Mouse (Mus musculus): ENCODE data around the gene Tmem208. TPM values are rescaled to one million over a fixed set of nuclear protein-coding genes. Genes with fewer than 3 reads are reported as not detected.

Gene Tmem208
- polyA plus RNA-seq, 1 experiment: 116 TPM

GRCm38 (mm10) chr8:105348450-105349095 lies 22.4 kb downstream of the Tmem208 start, which contains the start of gene Slc9a5:
TSS of gene Slc9a5 (plus strand) at chr8:105348843.
- under 1% methylated on average over 34 of the region's 34 CpGs for WGBS
- no peak for DNase-seq
- Histone ChIP-seq H3K27ac (ENCODE audit: insufficient read depth, low read depth, low read length) (peak within 1 kb of the TSS; percentile 73), H3K4me1 (ENCODE audit: control insufficient read depth, insufficient read depth, low read length) (no peaks in the 10 kb centered on the region; the same call in 1 of the 2 replicates), H3K36me3 (ENCODE audit: control insufficient read depth, insufficient read depth, low read length) (no peaks in the 10 kb centered on the region), H3K4me3 (ENCODE audit: insufficient read depth, low read depth, low read length) (peak within 1 kb of the TSS; percentile 85), H3K27me3 (replicated peaks; ENCODE audit: control insufficient read depth, insufficient read depth, low read length) (no peaks in the 10 kb centered on the region)
- TF ChIP-seq CTCF (conservative IDR thresholded peaks at IDR 0.05; ENCODE audit: insufficient read depth, insufficient read length, low read depth, low read length) (no peak), POLR2A (IDR thresholded peaks at IDR 0.05; ENCODE audit: low read depth, low read length) (no peak)

- no peaks in the 10 kb centered on the region for H3K36me3 ChIP-seq (ENCODE audit: control insufficient read depth, insufficient read depth, low read length)
- no peak overlapping the region for H3K27ac ChIP-seq (ENCODE audit: insufficient read depth, low read depth, low read length)
- no peak for DNase-seq
- peak overlapping the region; percentile 64 for H3K4me3 ChIP-seq (ENCODE audit: insufficient read depth, low read depth, low read length)
- no peaks in the 10 kb centered on the region for H3K27me3 ChIP-seq (replicated peaks; ENCODE audit: control insufficient read depth, insufficient read depth, low read length)
- no peaks in the 10 kb centered on the region; the same call in 1 of the 2 replicates for H3K4me1 ChIP-seq (ENCODE audit: control insufficient read depth, insufficient read depth, low read length)
- 4% methylated on average over 48 of the region's 48 CpGs for WGBS
- TF ChIP-seq POLR2A (IDR thresholded peaks at IDR 0.05; ENCODE audit: low read depth, low read length) (no peak), CTCF (conservative IDR thresholded peaks at IDR 0.05; ENCODE audit: insufficient read depth, insufficient read length, low read depth, low read length) (no peak)
Observed at GRCm38 (mm10) chr8:105349096-105349771, 23.1 kb downstream of the Tmem208 start.

- Histone ChIP-seq H3K4me3 (ENCODE audit: insufficient read depth, low read depth, low read length) (no peak overlapping the region), H3K27me3 (replicated peaks; ENCODE audit: control insufficient read depth, insufficient read depth, low read length) (no peaks in the 10 kb centered on the region), H3K36me3 (ENCODE audit: control insufficient read depth, insufficient read depth, low read length) (no peaks in the 10 kb centered on the region), H3K4me1 (ENCODE audit: control insufficient read depth, insufficient read depth, low read length) (no peaks in the 10 kb centered on the region; the same call in 1 of the 2 replicates), H3K27ac (ENCODE audit: insufficient read depth, low read depth, low read length) (no peak overlapping the region)
- DNase-seq: no peak
- TF ChIP-seq CTCF (conservative IDR thresholded peaks at IDR 0.05; ENCODE audit: insufficient read depth, insufficient read length, low read depth, low read length) (no peak), POLR2A (IDR thresholded peaks at IDR 0.05; ENCODE audit: low read depth, low read length) (no peak)
- WGBS: 72% methylated on average over 7 of the region's 7 CpGs
Observed at GRCm38 (mm10) chr8:105350186-105350585, 24.0 kb downstream of the Tmem208 start.

GRCm38 (mm10) chr8:105353583-105354135 lies 27.5 kb downstream of the Tmem208 start:
- Histone ChIP-seq H3K27ac (ENCODE audit: insufficient read depth, low read depth, low read length) (no peak overlapping the region), H3K36me3 (ENCODE audit: control insufficient read depth, insufficient read depth, low read length) (no peaks in the 10 kb centered on the region), H3K27me3 (replicated peaks; ENCODE audit: control insufficient read depth, insufficient read depth, low read length) (no peaks in the 10 kb centered on the region), H3K4me3 (ENCODE audit: insufficient read depth, low read depth, low read length) (no peak overlapping the region), H3K4me1 (ENCODE audit: control insufficient read depth, insufficient read depth, low read length) (no peaks in the 10 kb centered on the region)
- no peak for DNase-seq
- WGBS: 65% methylated on average over 8 of the region's 8 CpGs
- no peak for TF ChIP-seq POLR2A (IDR thresholded peaks at IDR 0.05; ENCODE audit: low read depth, low read length)
- TF ChIP-seq CTCF (conservative IDR thresholded peaks at IDR 0.05; ENCODE audit: insufficient read depth, insufficient read length, low read depth, low read length): no peak

- no peak for TF ChIP-seq POLR2A (IDR thresholded peaks at IDR 0.05; ENCODE audit: low read depth, low read length)
- no peak for TF ChIP-seq CTCF (conservative IDR thresholded peaks at IDR 0.05; ENCODE audit: insufficient read depth, insufficient read length, low read depth, low read length)
- 97% methylated on average over 4 of the region's 4 CpGs for WGBS
- H3K27ac ChIP-seq (ENCODE audit: insufficient read depth, low read depth, low read length): no peak overlapping the region
Observed at GRCm38 (mm10) chr8:105354549-105354948, 28.4 kb downstream of the Tmem208 start.

GRCm38 (mm10) chr8:105355179-105356024 lies 29.2 kb downstream of the Tmem208 start:
- DNase-seq: peak; percentile 75
- peak overlapping the region; percentile 19; the same call in 1 of the 2 replicates for H3K27ac ChIP-seq (ENCODE audit: insufficient read depth, low read depth, low read length)

More at GRCm38 (mm10) chr8:105354549-105354948, 28.4 kb downstream of the Tmem208 start:
- Histone ChIP-seq H3K4me1 (ENCODE audit: control insufficient read depth, insufficient read depth, low read length) (no peaks in the 10 kb centered on the region), H3K27me3 (replicated peaks; ENCODE audit: control insufficient read depth, insufficient read depth, low read length) (no peaks in the 10 kb centered on the region), H3K36me3 (ENCODE audit: control insufficient read depth, insufficient read depth, low read length) (no peaks in the 10 kb centered on the region), H3K4me3 (ENCODE audit: insufficient read depth, low read depth, low read length) (no peak overlapping the region)
- DNase-seq: no peak

More at GRCm38 (mm10) chr8:105355179-105356024, 29.2 kb downstream of the Tmem208 start:
- TF ChIP-seq POLR2A (IDR thresholded peaks at IDR 0.05; ENCODE audit: low read depth, low read length): no peak
- no peak for TF ChIP-seq CTCF (conservative IDR thresholded peaks at IDR 0.05; ENCODE audit: insufficient read depth, insufficient read length, low read depth, low read length)
- no peaks in the 10 kb centered on the region for H3K27me3 ChIP-seq (replicated peaks; ENCODE audit: control insufficient read depth, insufficient read depth, low read length)
- 68% methylated on average over 26 of the region's 26 CpGs for WGBS
- H3K4me3 ChIP-seq (ENCODE audit: insufficient read depth, low read depth, low read length): 0 out of 2 replicates have a peak overlapping the region, but pooled peaks have one; percentile 19
- H3K36me3 ChIP-seq (ENCODE audit: control insufficient read depth, insufficient read depth, low read length): no peaks in the 10 kb centered on the region
- H3K4me1 ChIP-seq (ENCODE audit: control insufficient read depth, insufficient read depth, low read length): no peaks in the 10 kb centered on the region
